In genomic region chr15:80319921-80320320, GRCm38 (mm10) we compare ENCODE assay signal across 31 mouse cellular contexts. TPM values are rescaled to one million over a fixed set of nuclear protein-coding genes. Genes with fewer than 3 reads are reported as not detected.
DNase-seq lines count a peak whose midpoint lies in the region; TF ChIP-seq lines count a peak whose summit lies in the region.
"Had no signal": no experiment of that assay in that cellular context is flagged by ENCODE, and none has a peak within 500 bp of the region (broad histone marks: within the 10 kb centered on the region; RNA-seq: fewer than 3 reads in every experiment).

No protein-coding gene starts in this region.

- no peaks in the 10 kb centered on the region for H3K36me3 ChIP-seq in small intestine, adult 2 months (ENCODE audit: control insufficient read depth, insufficient read depth, low read length)
- H3K36me3 ChIP-seq: embryonic facial prominence, embryonic 13.5 days; forebrain, embryonic 12.5 days; G1E; heart, embryonic 13.5 days; hindbrain, embryonic 13.5 days; limb, embryonic 12.5 days; liver, embryonic 13.5 days; midbrain, embryonic 12.5 days; stomach, embryonic 15.5 days had no signal

- peak; percentile 26 for DNase-seq in cerebellum, adult 9-11 months
- DNase-seq in cerebellum, postnatal 4 days (ENCODE audit: low spot score in 2 of 2) = no peak
- DNase-seq in spleen, adult 18-20 months = peak; percentile 51 to 61
- DNase-seq in spleen, adult 12 weeks (ENCODE audit: low spot score) = no peak
- no peak for DNase-seq in right cerebral cortex, adult 18-20 months
- no peak for DNase-seq in retina, embryonic 14.5 days (ENCODE audit: low spot score)
- no peak for DNase-seq in yolk sac, embryonic 10.5 days (ENCODE audit: low spot score)
- DNase-seq: adrenal gland, adult 2 months; cerebellum, adult 11-12 months; cerebellum, postnatal 14 days; gastrocnemius, postnatal 36 days; kidney, adult 9 months; kidney, postnatal 14 days; layer of hippocampus, postnatal 36 days; liver, embryonic 13.5 days; right cerebral cortex, postnatal 4 days; thymus, postnatal 36 days had no signal

- TF ChIP-seq CTCF in small intestine, adult 2 months (IDR thresholded peaks at IDR 0.05; ENCODE audit: extremely low read depth, insufficient read length, insufficient replicate concordance, low read depth, low read length) = no peak

- H3K27me3 ChIP-seq in small intestine, adult 2 months (ENCODE audit: control insufficient read depth, insufficient read depth, low read length) = no peaks in the 10 kb centered on the region
- H3K27me3 ChIP-seq: embryonic facial prominence, embryonic 13.5 days; limb, embryonic 12.5 days; liver, embryonic 13.5 days; midbrain, embryonic 12.5 days; stomach, embryonic 15.5 days had no signal

- peak overlapping the region; percentile 25 for H3K4me3 ChIP-seq in small intestine, adult 2 months (ENCODE audit: low read depth, low read length)
- H3K4me3 ChIP-seq: embryonic facial prominence, embryonic 13.5 days; erythroblast, embryonic 14.5 days; forebrain, embryonic 12.5 days; heart, adult 2 months; heart, embryonic 13.5 days; hindbrain, embryonic 13.5 days; layer of hippocampus, adult 2 months; limb, embryonic 12.5 days; liver, embryonic 13.5 days; midbrain, embryonic 12.5 days; stomach, embryonic 15.5 days had no signal

- TF ChIP-seq POLR2A in small intestine, adult 2 months (IDR thresholded peaks at IDR 0.05; ENCODE audit: low read depth, low read length) = no peak

- H3K27ac ChIP-seq in small intestine, adult 2 months (ENCODE audit: insufficient read depth, low read depth, low read length) = no peak overlapping the region
- H3K27ac ChIP-seq: embryonic facial prominence, embryonic 13.5 days; forebrain, embryonic 12.5 days; heart, adult 2 months; heart, embryonic 13.5 days; hindbrain, embryonic 13.5 days; layer of hippocampus, adult 2 months; limb, embryonic 12.5 days; liver, embryonic 13.5 days; midbrain, embryonic 12.5 days; stomach, embryonic 15.5 days had no signal

- WGBS in small intestine, adult 2 months = 53% methylated on average over 6 of the region's 6 CpGs

- H3K4me1 ChIP-seq in small intestine, adult 2 months (ENCODE audit: control insufficient read depth, insufficient read depth, insufficient read length, low read length) = peaks cover 5% of the 10 kb centered on the region; the same call in 1 of the 2 replicates
- H3K4me1 ChIP-seq: heart, embryonic 13.5 days; liver, embryonic 13.5 days; stomach, embryonic 15.5 days had no signal

RNA-seq across cellular contexts. Expression of gene Cacna1i, which starts 32.9 kb away (rescaled TPM):
- 0.46 and 0.85 TPM in 2 replicates for polyA plus RNA-seq in small intestine, adult 2 months (2012; rRNA removed)
- polyA plus RNA-seq: embryonic facial prominence, embryonic 13.5 days; erythroblast, embryonic 14.5 days; G1E; heart, embryonic 13.5 days; intestine, embryonic 14.5 days; limb, embryonic 12.5 days; liver, embryonic 13.5 days; lung, embryonic 16.5 days had no signal

RNA-seq across cellular contexts. Expression of gene Rps19bp1, which starts 55.8 kb away (rescaled TPM):
- polyA plus RNA-seq in small intestine, adult 2 months (2012; rRNA removed) = 19.1 and 19.3 TPM in 2 replicates

Comparison
In these comparisons a context has a peak if more than half of its experiments do, and no peak if none do; other contexts are left out.
1. DNase-seq: peak in cerebellum, adult 9-11 months (single experiment) and spleen, adult 18-20 months (2 of 2); none in cerebellum, postnatal 4 days (0 of 2), spleen, adult 12 weeks (single experiment), right cerebral cortex, adult 18-20 months (single experiment), retina, embryonic 14.5 days (single experiment) and yolk sac, embryonic 10.5 days (single experiment).